Mouse (Mus musculus) C2C12 (cell line): ENCODE measurements around the gene Dnm2. TPM values are rescaled to one million over a fixed set of nuclear protein-coding genes. Genes with fewer than 3 reads are reported as not detected.
A peak's percentile ranks its signal among the peaks of the same experiment; 100 is the strongest.

Source experiments
- H3K27me3 ChIP-seq: one replicate; pipeline ENCODE4 v1.6.1; 2011; ENCODE audit not compliant: control insufficient read depth, insufficient read depth, insufficient read length
- H3K36me3 ChIP-seq: one replicate; pipeline ENCODE4 v1.6.1; 2011; ENCODE audit not compliant: control insufficient read depth, insufficient read depth
- H3K4me3 ChIP-seq: one replicate; pipeline ENCODE4 v1.5.1; 2011; ENCODE audit warnings: mild to moderate bottlenecking, control low read depth; ENCODE audit not compliant: poor library complexity, insufficient read depth, severe bottlenecking
- H3K79me2 ChIP-seq: one replicate; pipeline ENCODE4 v1.6.1; 2011; ENCODE audit not compliant: control insufficient read depth, insufficient read depth
- H3K79me3 ChIP-seq: one replicate; pipeline ENCODE4 v1.6.1; 2011; ENCODE audit warnings: low read depth, control low read depth
- H3ac ChIP-seq: one replicate; pipeline ENCODE3; 2011; ENCODE audit warnings: low read depth; ENCODE audit not compliant: control insufficient read depth, insufficient read length
- CEBPB ChIP-seq: IDR thresholded peaks from one replicate; pipeline ENCODE4 v1.6.1; 2011; ENCODE audit warnings: low read depth, mild to moderate bottlenecking, control low read depth, moderate library complexity
- CTCF ChIP-seq: IDR thresholded peaks from one replicate; pipeline ENCODE4 v1.5.1; 2011; ENCODE audit not compliant: control insufficient read depth, insufficient read depth, insufficient read length
- FOSL1 ChIP-seq: IDR thresholded peaks from one replicate; pipeline ENCODE4 v1.8.0; 2011; ENCODE audit warnings: mild to moderate bottlenecking, low read length; ENCODE audit not compliant: poor library complexity, insufficient read depth, severe bottlenecking
- MAX ChIP-seq: IDR thresholded peaks from one replicate; pipeline ENCODE4 v1.6.1; 2011; ENCODE audit warnings: mild to moderate bottlenecking, control low read depth
- MYOD1 ChIP-seq: IDR thresholded peaks from one replicate; pipeline ENCODE4 v1.6.1; 2011; ENCODE audit warnings: low read depth; ENCODE audit not compliant: control insufficient read depth, insufficient read length
- MYOG ChIP-seq: IDR thresholded peaks from one replicate; pipeline ENCODE4 v1.6.1; 2011; ENCODE audit not compliant: control insufficient read depth, insufficient read length; ENCODE audit errors: extremely low read depth
- USF1 ChIP-seq: IDR thresholded peaks from one replicate; pipeline ENCODE4 v1.6.1; 2011; ENCODE audit warnings: low read depth, mild to moderate bottlenecking, control low read depth, moderate library complexity
- long read RNA-seq, 2 experiments: library from polyadenylated mRNA; unstranded; transcript quantifications; one replicate each; pipeline ENCODE4 v2.0.0; 2019 to 2020
- polyA plus RNA-seq: library from polyadenylated mRNA; unstranded; fragments of >200 nt; fragmentation: generic; extraction: Trizol; gene quantifications from one replicate; pipeline ENCODE4 v1.2.1, GENCODE M21; 2012; ENCODE audit warnings: missing spikeins

Dnm2 gene
- 64.4 TPM for polyA plus RNA-seq
- long read RNA-seq, experiment 1, transcript Dnm2-212 (20 exons, 2,715 nt): minor isoform, 6 of 43 reads
- long read RNA-seq, experiment 1, transcript Dnm2-202 (20 exons, 3,450 nt): major isoform, 9 of 43 reads
- long read RNA-seq, experiment 1, partial matches to known transcripts: 10 of 43 reads
- long read RNA-seq, experiment 1, other reads (novel, unspliced or antisense): 17 of 43 reads
- long read RNA-seq, experiment 2, transcript Dnm2-212 (20 exons, 2,715 nt): minor isoform, 69 of 553 reads
- long read RNA-seq, experiment 2, transcript Dnm2-202 (20 exons, 3,450 nt): major isoform, 156 of 553 reads
- long read RNA-seq, experiment 2, transcript Dnm2-201 (21 exons, 3,502 nt): minor isoform, 9 of 553 reads
- long read RNA-seq, experiment 2, transcript Dnm2-206 (21 exons, 2,613 nt): minor isoform, 43 of 553 reads
- long read RNA-seq, experiment 2, partial matches to known transcripts: 12 of 553 reads
- long read RNA-seq, experiment 2, other reads (novel, unspliced or antisense): 254 of 553 reads

GRCm38 (mm10) chr9:21424631-21425555, at the start of gene Dnm2:
Dnm2 (plus strand) TSS chr9:21424908.
- Histone ChIP-seq H3K79me2 (peaks cover 52% of the 10 kb centered on the region), H3K4me3 (peak within 1 kb of the TSS; percentile 80), H3K79me3 (peaks cover 46% of the 10 kb centered on the region), H3K27me3 (no peaks in the 10 kb centered on the region), H3K36me3 (peaks cover 14% of the 10 kb centered on the region), H3ac (peak within 1 kb of the TSS; percentile 87)
- TF ChIP-seq MYOD1 (no peak), MYOG (no peak), USF1 (no peak), FOSL1 (no peak), MAX (no peak), CEBPB (no peak), CTCF (no peak)

DNA sequence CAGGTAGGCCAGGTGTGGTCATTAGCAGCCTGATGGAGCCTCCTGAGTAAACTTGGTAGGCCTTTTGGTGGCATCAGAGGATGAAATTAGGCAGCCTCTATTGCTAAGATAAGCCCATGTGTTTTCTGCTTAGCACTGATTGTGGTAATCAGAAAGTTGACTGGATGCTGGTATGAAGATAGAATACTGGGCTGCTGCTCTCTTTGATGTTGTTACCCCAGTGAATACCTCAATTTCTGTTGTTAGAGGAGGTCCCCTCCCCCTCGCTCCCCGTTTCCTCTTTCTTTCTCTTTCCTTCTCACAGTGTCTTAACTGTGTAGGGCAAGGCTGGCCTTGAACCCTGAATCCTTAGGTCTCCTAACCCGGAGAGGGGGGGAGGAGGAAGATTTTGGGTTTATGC, 45.5 kb upstream of the Dnm2 start:
- no peak overlapping the region for H3K4me3 ChIP-seq
- H3K79me2 ChIP-seq: peaks cover 100% of the 10 kb centered on the region
- no peak overlapping the region for H3ac ChIP-seq
- H3K27me3 ChIP-seq: no peaks in the 10 kb centered on the region
- no peak for TF ChIP-seq MYOD1
- no peak for TF ChIP-seq USF1
- TF ChIP-seq FOSL1: no peak
- no peak for TF ChIP-seq MYOG
- no peak for TF ChIP-seq CTCF
- H3K79me3 ChIP-seq: peaks cover 98% of the 10 kb centered on the region
- H3K36me3 ChIP-seq: peaks cover 59% of the 10 kb centered on the region

DNA sequence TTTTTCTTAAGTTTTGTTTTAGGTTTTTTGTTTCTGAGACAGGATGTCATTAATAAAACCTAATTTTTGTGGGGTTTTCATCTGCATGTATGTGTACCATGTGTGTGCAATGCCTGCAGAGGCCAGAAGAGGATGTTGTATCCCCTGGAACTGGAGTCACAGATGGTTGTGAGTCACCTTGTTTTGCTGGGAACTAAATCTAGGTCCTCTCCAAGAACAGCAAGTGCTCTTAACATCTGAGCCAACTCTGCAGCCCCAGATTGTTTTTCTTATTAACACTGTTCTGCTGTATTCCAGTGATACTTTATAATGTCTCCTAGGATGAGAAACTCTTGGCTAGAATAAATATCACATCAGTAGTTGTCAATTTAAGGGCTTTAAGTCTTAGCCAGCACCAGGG, 43.8 kb upstream of the Dnm2 start:
- Histone ChIP-seq H3K36me3 (peaks cover 48% of the 10 kb centered on the region), H3K79me2 (peaks cover 100% of the 10 kb centered on the region), H3K27me3 (no peaks in the 10 kb centered on the region), H3K79me3 (peaks cover 99% of the 10 kb centered on the region), H3ac (no peak overlapping the region), H3K4me3 (no peak overlapping the region)
- TF ChIP-seq MYOG (no peak), MYOD1 (no peak), FOSL1 (no peak), CEBPB (no peak), MAX (no peak)

GRCm38 (mm10) chr9:21383966-21384365, 40.7 kb upstream of the Dnm2 start:
- Histone ChIP-seq H3K27me3 (no peaks in the 10 kb centered on the region), H3K79me2 (peaks cover 100% of the 10 kb centered on the region), H3K4me3 (no peak overlapping the region), H3ac (no peak overlapping the region), H3K36me3 (peaks cover 47% of the 10 kb centered on the region), H3K79me3 (peaks cover 92% of the 10 kb centered on the region)
- TF ChIP-seq MYOD1 (no peak), MYOG (no peak), USF1 (no peak), CTCF (no peak)

DNA sequence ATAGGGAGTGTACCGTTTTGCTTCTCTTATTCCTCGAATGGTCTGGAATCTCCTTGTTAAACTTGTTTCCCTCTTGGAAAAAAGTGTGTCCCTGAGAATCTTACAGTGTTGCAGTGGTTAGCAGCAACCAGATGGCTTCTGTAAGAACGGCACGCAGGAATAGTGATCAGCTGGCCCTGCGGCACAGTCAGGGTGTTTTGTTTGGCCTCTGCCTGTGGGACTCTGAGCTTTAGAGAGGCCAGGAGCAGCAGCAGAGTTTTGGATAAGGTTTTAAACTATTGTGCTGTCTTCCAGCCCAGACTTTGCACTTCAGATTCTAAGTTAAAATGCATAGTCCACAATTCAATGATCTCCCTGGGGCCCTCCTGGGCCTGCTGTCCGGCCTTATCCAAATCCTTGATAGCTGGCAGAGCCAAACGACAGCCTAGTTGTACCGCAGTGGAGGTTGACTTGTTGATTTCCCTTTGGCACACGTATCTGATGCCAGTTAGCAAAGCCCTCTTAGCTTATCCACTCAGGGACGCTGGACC, 32.0 kb upstream of the Dnm2 start:
- Histone ChIP-seq H3K36me3 (peaks cover 93% of the 10 kb centered on the region), H3ac (no peak overlapping the region), H3K4me3 (no peak overlapping the region), H3K79me3 (peaks cover 8% of the 10 kb centered on the region), H3K27me3 (no peaks in the 10 kb centered on the region), H3K79me2 (peaks cover 24% of the 10 kb centered on the region)
- TF ChIP-seq MYOG (no peak), CTCF (no peak)
